Mouse (Mus musculus) c-Kit-positive CD71-negative TER-119-negative erythroid progenitor cells, embryonic 14.5 days (primary cell): Measurements from ENCODE around the gene Phactr1.

Experiments
- DNase-seq: peaks from one replicate; pipeline ENCODE4 v3.0.0-alpha.2; 2013; ENCODE audit warnings: low read depth

The Phactr1 gene

DNA sequence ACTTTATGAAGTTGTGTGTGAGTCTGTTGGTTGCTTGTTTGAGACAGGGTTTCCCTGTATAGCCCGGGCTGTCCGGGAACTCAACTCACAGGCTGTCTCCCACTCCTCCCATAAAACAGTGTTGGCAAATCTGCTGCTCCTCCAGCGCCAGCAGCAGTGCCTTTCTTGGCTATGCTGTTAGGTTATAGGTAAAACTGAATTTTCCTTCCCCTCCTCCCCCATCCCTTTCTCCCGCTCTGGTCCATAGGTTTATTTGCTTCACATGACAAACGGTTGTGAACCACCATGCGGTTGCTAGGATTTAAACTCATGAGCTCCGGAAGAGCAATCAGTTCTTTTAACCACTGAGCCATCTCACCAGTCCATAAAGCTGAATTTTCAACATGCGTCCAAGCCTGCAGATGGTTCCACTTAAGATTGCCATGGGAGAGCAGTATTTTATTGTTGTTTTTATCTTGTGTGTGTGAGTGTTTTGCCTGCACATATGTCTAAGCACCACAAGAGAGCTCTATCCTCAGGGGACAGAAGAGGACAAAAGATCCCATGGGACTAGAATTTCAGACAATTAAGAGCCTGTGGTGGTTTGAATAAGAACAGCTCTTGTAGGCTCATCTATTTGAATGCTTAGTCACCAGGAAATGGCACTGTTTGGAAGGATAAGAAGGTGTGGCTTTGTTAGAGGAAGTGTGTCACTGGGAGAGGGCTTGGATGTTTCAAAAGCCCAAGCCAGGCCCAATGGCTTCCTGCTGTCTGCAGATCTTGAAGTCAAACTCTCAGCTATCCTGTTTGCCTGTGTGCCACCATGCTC, 503.0 kb downstream of the Phactr1 start:
- DNase-seq = no peak

DNA sequence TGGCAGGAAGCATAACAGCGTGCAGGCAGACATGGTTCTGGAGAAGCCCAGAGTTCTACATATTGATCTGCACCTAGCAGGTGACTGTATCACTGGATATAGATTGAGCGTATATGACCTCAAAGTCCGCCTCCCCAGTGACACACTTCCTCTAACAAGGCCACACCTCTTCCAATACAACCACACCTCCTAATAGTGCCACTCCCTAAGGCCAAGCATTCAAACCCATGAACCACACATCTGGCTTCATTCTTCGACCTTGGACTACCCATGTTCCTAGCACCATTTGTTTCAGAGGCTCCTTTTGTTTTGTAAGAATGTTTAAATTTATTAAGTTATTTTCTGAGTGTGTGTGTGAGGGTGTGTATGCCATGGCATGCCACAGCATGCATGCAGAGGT, 507.3 kb downstream of the Phactr1 start:
- no peak for DNase-seq
